Mouse (Mus musculus): ENCODE data around the gene Cpa5.

- no peak for TF ChIP-seq JUN (IDR thresholded peaks at IDR 0.05; ENCODE audit: insufficient read depth, low read depth, low read length)
- no peak for TF ChIP-seq ZNF384 (IDR thresholded peaks at IDR 0.05; ENCODE audit: low read depth, low read length)
- TF ChIP-seq HCFC1 (IDR thresholded peaks at IDR 0.05; ENCODE audit: low read depth, low read length), result no peak
- TF ChIP-seq MAX (IDR thresholded peaks at IDR 0.05; ENCODE audit: low read length), result no peak
- TF ChIP-seq ZC3H11A (IDR thresholded peaks at IDR 0.05; ENCODE audit: low read depth, low read length), result no peak
- TF ChIP-seq CTCF (conservative IDR thresholded peaks at IDR 0.05 in 1 of 2, IDR thresholded peaks at IDR 0.05 in 1 of 2; ENCODE audit: low read depth in 2 of 2, low read length in 2 of 2), result no peak
- no peak for TF ChIP-seq EP300 (IDR thresholded peaks at IDR 0.05; ENCODE audit: low read length)
- no peak for TF ChIP-seq KAT2A (IDR thresholded peaks at IDR 0.05; ENCODE audit: insufficient replicate concordance, low read length)
- no peak for TF ChIP-seq POLR2A (IDR thresholded peaks at IDR 0.05; ENCODE audit: low read depth, low read length)
- no peak for TF ChIP-seq USF1 (IDR thresholded peaks at IDR 0.05; ENCODE audit: low read depth, low read length)
- no peak for TF ChIP-seq UBTF (IDR thresholded peaks at IDR 0.05; ENCODE audit: low read depth, low read length)
- no peak for TF ChIP-seq JUND (conservative IDR thresholded peaks at IDR 0.05; ENCODE audit: low read depth, low read length)
These were observed 39.0 kb downstream of the Cpa5 start for GRCm38 (mm10) chr6:30649651-30650296.
